Mouse (Mus musculus) embryonic facial prominence, embryonic 12.5 days (tissue): ENCODE measurements around the gene Acta1. TPM values are rescaled to one million over a fixed set of nuclear protein-coding genes. Genes with fewer than 3 reads are reported as not detected.
A peak's percentile ranks its signal among the peaks of the same experiment; 100 is the strongest.

Experiments
- ATAC-seq: fragments of 200-750 bp; cut with Nextera tagmentation; 2 replicates; pipeline ENCODE4 v1.8.0; 2017; ENCODE audit not compliant: insufficient number of reproducible peaks, insufficient read depth, low FRiP score, low TSS enrichment
- H3K27ac ChIP-seq: fragments of 300-500 bp; sonication (generic); 2 replicates; pipeline ENCODE4 v1.5.1; 2016; ENCODE audit warnings: mild to moderate bottlenecking
- H3K27me3 ChIP-seq: fragments of 300-500 bp; sonication (generic); 2 replicates; pipeline ENCODE4 v1.6.1; 2016; ENCODE audit warnings: mild to moderate bottlenecking, moderate library complexity
- H3K36me3 ChIP-seq: fragments of 300-500 bp; sonication (generic); 2 replicates; pipeline ENCODE4 v1.6.1; 2016; ENCODE audit warnings: mild to moderate bottlenecking
- H3K4me1 ChIP-seq: fragments of 300-500 bp; sonication (generic); 2 replicates; pipeline ENCODE4 v1.6.1; 2016
- H3K4me2 ChIP-seq: fragments of 300-500 bp; sonication (generic); replicated peaks from 2 replicates; pipeline ENCODE4 v1.6.1; 2016; ENCODE audit warnings: mild to moderate bottlenecking, moderate library complexity
- H3K4me3 ChIP-seq: fragments of 300-500 bp; sonication (generic); 2 replicates; pipeline ENCODE4 v1.5.1; 2016; ENCODE audit warnings: mild to moderate bottlenecking
- H3K9ac ChIP-seq: fragments of 300-500 bp; sonication (generic); 2 replicates; pipeline ENCODE4 v1.6.1; 2016; ENCODE audit warnings: mild to moderate bottlenecking, moderate library complexity
- H3K9me3 ChIP-seq: fragments of 300-500 bp; sonication (generic); 2 replicates; pipeline ENCODE4 v1.6.1; 2016; ENCODE audit warnings: mild to moderate bottlenecking, moderate library complexity
- WGBS: fragments of 180-500 bp; shearing (Covaris S2); methylation state at CpG from one replicate; pipeline ENCODE4 v1.1.7; 2016; 5-methylcytosine and 5-hydroxymethylcytosine counted together
- polyA plus RNA-seq: library from polyadenylated mRNA; unstranded; fragments of >200 nt; fragmentation: Nextera tagmentation; extraction: Ambion mirVana; gene quantifications from 2 replicates; pipeline ENCODE4 v1.2.1, GENCODE M21; 2016

The Acta1 gene
- polyA plus RNA-seq, 1 experiment from 2014 or later = 82.4 TPM

DNA sequence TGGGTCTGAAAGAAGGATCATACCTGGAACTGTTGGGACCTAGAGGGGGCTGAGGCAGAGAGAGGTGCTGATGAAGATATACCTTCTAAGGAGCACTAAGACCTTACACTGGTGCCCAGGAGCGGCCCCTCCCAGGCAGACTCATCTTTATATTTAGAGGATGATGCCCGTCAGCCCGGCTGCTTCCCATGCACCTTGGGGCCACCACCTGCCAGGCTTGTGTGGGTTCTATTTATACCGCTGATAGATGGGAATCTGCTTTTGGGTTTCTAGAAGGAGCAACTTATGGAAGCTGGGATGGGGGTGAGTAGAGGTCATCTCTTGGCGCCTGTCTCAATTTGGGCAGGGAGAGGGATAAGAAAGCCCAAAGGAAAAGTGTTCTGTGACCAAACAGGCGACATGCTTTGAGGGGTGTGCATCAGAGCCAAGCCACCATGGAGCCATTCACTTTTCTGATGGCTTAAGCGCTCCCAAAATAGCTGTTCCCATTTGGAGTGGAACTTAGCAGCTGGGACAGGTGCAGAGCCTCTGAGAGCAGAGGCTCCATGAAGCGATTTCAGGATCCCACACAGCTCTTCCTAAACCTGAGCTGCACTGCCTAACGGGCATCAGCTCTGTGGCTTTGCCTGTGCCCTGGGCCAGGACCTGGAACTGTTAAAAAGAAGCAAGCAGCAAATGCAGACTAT, 1.3 kb upstream of the Acta1 start:
- H3K27ac ChIP-seq = no peak overlapping the region
- peaks cover 17% of the 10 kb centered on the region for H3K36me3 ChIP-seq
- H3K4me2 ChIP-seq = no peak overlapping the region
- peaks cover 61% of the 10 kb centered on the region for H3K27me3 ChIP-seq
- no peaks in the 10 kb centered on the region for H3K9me3 ChIP-seq
- 66% methylated on average over 9 of the region's 9 CpGs for WGBS
- peaks cover 15% of the 10 kb centered on the region for H3K4me1 ChIP-seq
- no peak overlapping the region for H3K4me3 ChIP-seq
- no peak overlapping the region for H3K9ac ChIP-seq
- no peak for ATAC-seq

GRCm38 (mm10) chr8:123895230-123895629, 679 bp upstream of the Acta1 start:
- no peak overlapping the region for H3K4me3 ChIP-seq
- WGBS = 85% methylated on average over 4 of the region's 4 CpGs

DNA sequence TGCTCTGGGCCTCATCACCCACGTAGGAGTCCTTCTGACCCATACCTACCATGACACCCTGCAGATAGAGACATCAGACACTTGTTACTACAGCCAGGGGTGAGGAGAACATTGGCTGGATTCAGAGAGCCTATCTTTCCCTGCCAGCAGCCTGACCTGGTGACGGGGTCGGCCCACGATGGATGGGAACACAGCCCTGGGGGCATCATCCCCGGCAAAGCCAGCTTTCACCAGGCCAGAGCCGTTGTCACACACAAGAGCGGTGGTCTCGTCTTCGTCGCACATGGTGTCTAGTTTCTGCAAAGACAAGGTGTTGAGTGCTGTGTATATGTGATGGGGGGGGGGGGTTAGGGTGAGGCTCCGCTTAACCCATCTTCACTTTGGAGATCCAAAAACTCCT, 1.1 kb downstream of the Acta1 start:
- Histone ChIP-seq H3K27me3 (peaks cover 71% of the 10 kb centered on the region), H3K4me2 (no peak overlapping the region), H3K4me1 (peaks cover 15% of the 10 kb centered on the region), H3K27ac (no peak overlapping the region), H3K9ac (no peak overlapping the region), H3K9me3 (no peaks in the 10 kb centered on the region), H3K36me3 (peaks cover under 1% of the 10 kb centered on the region; the same call in 1 of the 2 replicates), H3K4me3 (no peak overlapping the region)
- no peak for ATAC-seq
- WGBS = 69% methylated on average over 11 of the region's 11 CpGs

More at GRCm38 (mm10) chr8:123895230-123895629, 679 bp upstream of the Acta1 start:
- Histone ChIP-seq H3K27ac (no peak overlapping the region), H3K4me2 (no peak overlapping the region), H3K9me3 (no peaks in the 10 kb centered on the region), H3K4me1 (peaks cover 15% of the 10 kb centered on the region), H3K27me3 (peaks cover 67% of the 10 kb centered on the region), H3K36me3 (peaks cover 11% of the 10 kb centered on the region), H3K9ac (no peak overlapping the region)
- no peak for ATAC-seq

GRCm38 (mm10) chr8:123892586-123893155, 1.9 kb downstream of the Acta1 start:
- H3K27ac ChIP-seq = no peak overlapping the region
- peaks cover 15% of the 10 kb centered on the region for H3K4me1 ChIP-seq
- no peaks in the 10 kb centered on the region for H3K9me3 ChIP-seq
- no peak for ATAC-seq
- peaks cover 71% of the 10 kb centered on the region for H3K27me3 ChIP-seq
- H3K4me3 ChIP-seq = peak overlapping the region; percentile 31
- no peaks in the 10 kb centered on the region for H3K36me3 ChIP-seq
- no peak overlapping the region for H3K9ac ChIP-seq
- peak overlapping the region; percentile 48 for H3K4me2 ChIP-seq
- 9% methylated on average over 30 of the region's 30 CpGs for WGBS

GRCm38 (mm10) chr8:123891883-123892585, 2.5 kb downstream of the Acta1 start:
- Histone ChIP-seq H3K27me3 (peaks cover 71% of the 10 kb centered on the region), H3K27ac (no peak overlapping the region), H3K9me3 (no peaks in the 10 kb centered on the region), H3K4me3 (peak overlapping the region; percentile 31), H3K4me2 (peak overlapping the region; percentile 48), H3K36me3 (no peaks in the 10 kb centered on the region), H3K9ac (no peak overlapping the region), H3K4me1 (peaks cover 15% of the 10 kb centered on the region)
- WGBS = 2% methylated on average over 49 of the region's 49 CpGs
- ATAC-seq = no peak

DNA sequence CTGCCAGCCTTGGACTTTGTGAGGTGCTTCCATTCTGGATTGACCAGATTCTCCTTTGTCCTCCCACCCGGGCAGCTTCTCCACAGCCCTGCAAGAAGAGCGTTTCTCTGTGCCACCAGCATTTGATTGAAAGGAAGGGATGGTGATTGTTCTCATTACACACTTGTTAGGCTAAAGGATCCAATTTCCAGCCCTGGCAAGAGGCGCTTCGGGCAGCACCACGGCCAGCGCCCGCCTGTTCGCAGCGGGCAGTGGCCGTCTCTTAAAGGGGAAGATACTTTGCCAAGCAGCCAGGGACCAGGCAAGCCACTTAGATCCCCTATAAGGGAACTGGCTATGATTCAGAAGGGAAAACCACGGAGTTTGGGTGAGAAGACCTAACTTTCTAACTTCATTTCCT, 3.3 kb downstream of the Acta1 start:
- Histone ChIP-seq H3K4me1 (peaks cover 15% of the 10 kb centered on the region), H3K27ac (no peak overlapping the region), H3K4me2 (peak overlapping the region; percentile 48), H3K9ac (no peak overlapping the region), H3K9me3 (no peaks in the 10 kb centered on the region), H3K27me3 (peaks cover 64% of the 10 kb centered on the region), H3K4me3 (peak overlapping the region; percentile 31; the same call in 1 of the 2 replicates), H3K36me3 (no peaks in the 10 kb centered on the region)
- WGBS = under 1% methylated on average over 11 of the region's 11 CpGs
- ATAC-seq = no peak

GRCm38 (mm10) chr8:123889797-123890196, 4.8 kb downstream of the Acta1 start:
- Histone ChIP-seq H3K4me3 (no peak overlapping the region), H3K4me2 (no peak overlapping the region), H3K27ac (no peak overlapping the region), H3K9me3 (no peaks in the 10 kb centered on the region), H3K27me3 (peaks cover 49% of the 10 kb centered on the region), H3K9ac (no peak overlapping the region), H3K4me1 (peaks cover 20% of the 10 kb centered on the region), H3K36me3 (no peaks in the 10 kb centered on the region)
- WGBS = 69% methylated on average over 4 of the region's 4 CpGs
- no peak for ATAC-seq

GRCm38 (mm10) chr8:123887956-123888355, 6.6 kb downstream of the Acta1 start:
- H3K9me3 ChIP-seq = no peaks in the 10 kb centered on the region
- H3K9ac ChIP-seq = no peak overlapping the region
- peaks cover 28% of the 10 kb centered on the region for H3K4me1 ChIP-seq
- ATAC-seq = no peak
- no peak overlapping the region for H3K27ac ChIP-seq
- no peak overlapping the region for H3K4me3 ChIP-seq
- peaks cover 38% of the 10 kb centered on the region for H3K27me3 ChIP-seq
- no peak overlapping the region for H3K4me2 ChIP-seq
- WGBS = 73% methylated on average over 2 of the region's 2 CpGs
- no peaks in the 10 kb centered on the region for H3K36me3 ChIP-seq

DNA sequence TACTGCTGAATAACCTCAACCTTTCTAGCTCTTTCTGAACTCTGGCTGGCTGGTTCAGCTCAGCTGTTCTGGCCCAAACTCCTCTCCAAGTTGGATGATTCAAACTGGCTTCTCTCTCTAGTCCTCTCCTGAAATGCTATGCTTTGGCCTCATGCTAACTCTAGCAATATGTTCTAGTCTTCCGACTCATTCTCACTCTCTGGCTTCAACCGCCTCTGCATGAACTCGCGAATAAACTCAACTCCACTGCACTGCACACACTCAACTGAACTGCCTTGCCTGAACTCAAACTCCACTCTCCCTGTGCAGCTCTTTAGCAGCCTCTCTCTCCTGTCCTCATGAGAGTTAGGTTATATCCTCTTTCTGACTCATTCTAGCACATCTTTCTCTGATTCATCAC, 7.4 kb downstream of the Acta1 start:
- H3K36me3 ChIP-seq = no peaks in the 10 kb centered on the region
- no peak for ATAC-seq
- H3K9me3 ChIP-seq = no peaks in the 10 kb centered on the region
- no peak overlapping the region for H3K4me2 ChIP-seq
- no peak overlapping the region for H3K9ac ChIP-seq
- no peak overlapping the region for H3K4me3 ChIP-seq
- WGBS = 91% methylated on average over 4 of the region's 4 CpGs
- peaks cover 30% of the 10 kb centered on the region for H3K27me3 ChIP-seq
- H3K4me1 ChIP-seq = peaks cover 21% of the 10 kb centered on the region
- H3K27ac ChIP-seq = no peak overlapping the region

- Histone ChIP-seq H3K4me3 (no peak overlapping the region), H3K36me3 (no peaks in the 10 kb centered on the region), H3K27ac (no peak overlapping the region), H3K9me3 (no peaks in the 10 kb centered on the region), H3K27me3 (peaks cover 10% of the 10 kb centered on the region), H3K9ac (no peak overlapping the region), H3K4me1 (peaks cover 13% of the 10 kb centered on the region), H3K4me2 (peak overlapping the region; percentile 30)
- peak; percentile 73 for ATAC-seq
- WGBS = 5% methylated on average over 13 of the region's 14 CpGs
Measured at GRCm38 (mm10) chr8:123884721-123885565, 9.6 kb downstream of the Acta1 start.

GRCm38 (mm10) chr8:123883094-123883493, 11.5 kb downstream of the Acta1 start:
- Histone ChIP-seq H3K27ac (no peak overlapping the region), H3K9me3 (no peaks in the 10 kb centered on the region), H3K4me3 (no peak overlapping the region), H3K9ac (no peak overlapping the region), H3K4me1 (peaks cover 13% of the 10 kb centered on the region), H3K4me2 (no peak overlapping the region), H3K36me3 (no peaks in the 10 kb centered on the region), H3K27me3 (peaks cover 7% of the 10 kb centered on the region; the same call in 1 of the 2 replicates)
- no peak for ATAC-seq
- WGBS = 69% methylated on average over 4 of the region's 4 CpGs
